Mouse (Mus musculus) splenic B cell, adult 2 months (primary cell): ENCODE data around the gene Calhm3.
"Not testable (repeated sequence)": the region's sequence is repeated elsewhere in the genome, so short reads cannot be mapped to it uniquely, and the experiment has no call there.

Source experiments
- DNase-seq: peaks from one replicate; pipeline ENCODE4 v3.0.0-alpha.2; 2011; ENCODE audit warnings: low read depth, low spot score
- H3K27me3 ChIP-seq: 2 replicates; pipeline ENCODE4 v1.6.1; 2012; ENCODE audit warnings: mild to moderate bottlenecking, low read length, moderate library complexity, mixed read lengths; ENCODE audit not compliant: control insufficient read depth, poor library complexity, insufficient read depth, severe bottlenecking
- H3K36me3 ChIP-seq: 2 replicates; pipeline ENCODE4 v1.6.1; 2012; ENCODE audit warnings: mild to moderate bottlenecking, low read length, moderate library complexity, mixed read lengths; ENCODE audit not compliant: control insufficient read depth, poor library complexity, insufficient read depth, severe bottlenecking

Calhm3 gene

DNA sequence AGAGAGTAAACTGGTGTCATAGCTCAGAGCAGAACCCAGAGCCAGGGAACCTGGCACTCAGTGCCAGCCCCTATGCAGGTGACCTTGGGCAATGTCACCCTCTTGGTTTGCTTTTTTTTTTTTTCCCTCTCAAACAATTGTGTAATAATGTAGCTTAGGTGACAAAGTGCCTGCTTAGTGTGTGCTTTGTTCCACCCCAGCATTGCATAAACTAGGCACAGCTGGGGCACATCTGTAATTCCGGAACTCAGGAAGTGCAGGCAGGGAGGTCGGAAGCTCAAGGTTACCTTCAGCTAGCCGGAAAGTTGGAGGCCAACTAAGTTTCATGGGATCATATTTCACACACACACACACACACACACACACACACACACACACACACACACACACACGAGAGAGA is 7.7 kb downstream of the Calhm3 start:
- no peak for DNase-seq
- Histone ChIP-seq H3K36me3 (no peaks in the 10 kb centered on the region), H3K27me3 (no peaks in the 10 kb centered on the region)

DNA sequence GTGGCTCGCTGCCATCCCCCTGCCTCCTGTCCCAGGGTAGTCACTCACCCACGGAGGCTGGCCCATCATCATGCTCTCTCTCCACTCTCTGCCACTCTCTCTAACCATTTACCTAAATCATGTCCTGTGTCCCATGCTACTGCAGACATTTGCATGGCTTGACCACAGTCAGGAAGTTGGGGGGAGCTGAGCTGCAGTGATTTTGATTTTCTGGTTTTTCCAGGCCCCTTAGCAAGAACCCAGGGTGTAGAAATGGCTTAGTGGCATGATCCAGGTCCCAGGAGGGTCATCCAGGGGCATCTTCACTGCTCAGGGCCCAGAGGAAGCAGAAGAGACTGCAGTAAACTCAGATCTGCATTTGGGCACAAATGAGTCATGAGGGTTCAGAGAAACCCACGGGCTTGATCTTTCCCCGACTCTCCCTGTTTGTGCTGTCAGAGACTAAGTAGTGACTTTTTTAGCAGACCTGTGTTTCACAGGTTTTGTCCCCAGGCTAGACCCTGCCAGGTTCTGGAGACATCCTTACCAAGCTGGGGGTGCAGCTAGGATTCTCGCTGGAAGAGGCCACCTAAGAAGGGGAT is 9.2 kb downstream of the Calhm3 start:
- no peaks in the 10 kb centered on the region for H3K36me3 ChIP-seq
- peak; percentile 59 for DNase-seq
- no peaks in the 10 kb centered on the region for H3K27me3 ChIP-seq

DNA sequence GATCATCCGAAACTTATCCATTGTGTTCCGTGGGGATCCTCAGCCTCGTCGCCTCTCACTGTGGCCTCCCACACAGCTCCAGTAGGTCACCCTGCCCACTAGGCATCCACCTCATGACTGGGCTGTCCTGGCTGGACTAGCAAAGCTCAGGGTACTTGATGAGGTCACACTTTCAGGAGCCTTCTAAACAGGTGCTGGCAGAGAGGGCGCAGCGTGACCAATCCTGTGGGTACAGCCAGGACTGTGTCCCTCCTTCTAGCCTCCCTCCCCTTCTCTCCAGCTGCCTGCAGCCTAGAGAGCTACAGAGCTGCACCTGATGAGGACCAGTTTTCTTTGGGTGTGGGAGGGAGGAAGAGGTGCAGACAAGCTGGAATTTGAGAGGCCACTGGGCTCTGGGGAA is 13.4 kb downstream of the Calhm3 start, which contains the start of gene Calhm1:
TSS of gene Calhm1 (minus strand) at position 101 of the 400 bp plus-strand sequence.
- DNase-seq: no peak
- Histone ChIP-seq H3K27me3 (no peaks in the 10 kb centered on the region), H3K36me3 (no peaks in the 10 kb centered on the region)

DNA sequence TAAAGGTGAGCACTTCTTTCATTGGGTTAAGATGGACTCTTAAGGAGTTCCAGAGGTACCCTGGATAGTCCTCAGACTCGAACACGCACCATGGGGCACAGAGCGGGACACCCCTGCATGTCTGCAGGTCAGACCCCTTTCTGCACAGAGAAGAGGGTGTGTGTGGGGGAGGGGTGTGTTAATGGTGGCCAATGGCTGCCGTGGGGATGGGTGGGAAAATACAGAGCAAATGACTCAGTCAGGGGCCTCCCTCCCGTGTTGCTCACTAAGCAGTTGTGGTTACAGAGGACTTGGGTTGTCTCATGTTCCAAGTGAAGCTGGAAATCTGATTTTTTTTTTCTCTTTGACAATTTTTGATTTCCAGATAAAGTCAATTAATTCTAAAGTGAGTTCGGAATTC is 15.1 kb downstream of the Calhm3 start:
- Histone ChIP-seq H3K27me3 (no peaks in the 10 kb centered on the region), H3K36me3 (no peaks in the 10 kb centered on the region)
- DNase-seq: no peak

DNA sequence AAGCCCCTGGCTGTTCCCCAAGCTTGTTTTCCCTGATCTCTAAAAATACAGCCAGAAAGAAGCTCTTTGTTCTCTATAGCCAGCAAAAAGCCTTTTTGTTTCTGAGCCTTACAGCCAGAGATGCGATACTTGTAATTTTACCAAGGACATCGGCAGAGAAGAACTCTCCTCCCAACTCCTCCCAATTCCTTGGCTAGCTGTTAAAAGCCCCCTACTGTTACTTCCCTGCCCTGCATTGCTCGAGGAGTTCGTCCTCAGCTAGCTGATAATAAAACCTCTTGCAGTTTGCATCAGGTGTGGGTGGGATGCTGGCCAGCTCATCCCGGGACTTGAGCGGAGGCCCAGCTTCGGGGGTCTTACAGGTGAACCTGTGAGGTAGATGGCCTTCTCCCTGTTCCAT is 18.0 kb downstream of the Calhm3 start:
- not testable (repeated sequence) for DNase-seq, H3K27me3 ChIP-seq

DNA sequence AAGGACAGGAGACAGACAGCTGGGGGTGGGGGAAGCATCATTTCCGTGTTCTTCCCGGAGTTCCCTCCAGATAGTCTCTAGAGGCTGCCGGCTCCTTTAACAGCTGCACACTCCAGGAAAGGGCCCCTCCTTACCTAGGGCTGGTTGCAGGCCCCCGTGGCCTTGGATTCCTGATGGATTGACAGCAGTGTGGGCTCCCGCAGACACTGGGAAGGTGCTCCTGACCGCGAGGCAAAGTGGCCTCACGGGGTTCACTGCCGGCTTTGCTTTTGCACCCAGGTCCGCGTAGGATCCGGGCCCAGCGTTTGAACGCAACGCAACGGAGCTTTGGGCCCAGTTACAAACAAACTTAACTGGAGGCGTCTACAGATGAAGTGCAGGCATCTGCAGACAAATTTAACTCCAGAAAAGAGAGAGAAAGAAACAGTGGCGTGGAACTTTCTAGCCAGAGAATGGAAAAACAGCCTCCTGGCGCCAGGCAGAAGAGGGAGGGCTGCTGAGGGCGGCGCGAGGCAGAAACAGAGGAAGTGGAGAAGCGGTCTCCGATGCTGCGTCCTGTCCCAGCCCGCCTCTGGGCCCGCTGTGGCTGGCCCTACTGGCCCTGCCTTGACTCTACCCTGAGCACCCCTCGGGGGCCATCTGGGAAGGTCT is 19.7 kb downstream of the Calhm3 start, which contains the start of gene Calhm2:
TSS of gene Calhm2 (minus strand) at position 524 of the 651 bp plus-strand sequence.
- DNase-seq: peak; percentile 59
- peaks cover 6% of the 10 kb centered on the region; the same call in 1 of the 2 replicates for H3K36me3 ChIP-seq
- no peaks in the 10 kb centered on the region for H3K27me3 ChIP-seq

More for the DNA sequence above, 18.0 kb downstream of the Calhm3 start:
- not testable (repeated sequence) for H3K36me3 ChIP-seq

DNA sequence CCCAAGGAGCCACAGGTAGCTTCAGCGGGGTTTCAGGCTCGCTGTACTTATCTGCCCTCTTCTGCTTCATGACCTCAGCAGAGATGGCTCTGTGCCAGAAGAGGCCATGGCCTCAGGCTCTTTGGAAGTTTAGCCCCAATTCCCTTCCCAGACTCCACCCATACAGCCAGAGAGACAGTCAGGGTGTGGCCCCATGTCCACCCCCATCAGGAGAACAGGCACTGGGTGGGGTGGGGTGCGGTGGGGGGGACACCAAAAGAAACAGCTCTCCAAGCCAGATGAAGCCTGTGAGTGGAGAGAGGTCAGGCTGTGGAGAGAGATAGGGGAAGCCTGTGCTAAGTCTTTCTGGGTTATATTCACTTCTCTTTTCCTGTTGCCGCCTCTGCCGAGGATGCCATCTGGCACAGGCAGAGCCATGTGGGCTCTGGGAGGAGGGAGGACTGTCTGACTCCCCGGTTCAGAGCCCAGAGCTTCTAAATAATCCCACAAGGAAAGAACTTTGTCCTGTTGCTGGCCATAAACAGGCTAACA is 20.4 kb downstream of the Calhm3 start:
- peak; percentile 61 for DNase-seq
- Histone ChIP-seq H3K27me3 (no peaks in the 10 kb centered on the region), H3K36me3 (peaks cover 6% of the 10 kb centered on the region)

DNA sequence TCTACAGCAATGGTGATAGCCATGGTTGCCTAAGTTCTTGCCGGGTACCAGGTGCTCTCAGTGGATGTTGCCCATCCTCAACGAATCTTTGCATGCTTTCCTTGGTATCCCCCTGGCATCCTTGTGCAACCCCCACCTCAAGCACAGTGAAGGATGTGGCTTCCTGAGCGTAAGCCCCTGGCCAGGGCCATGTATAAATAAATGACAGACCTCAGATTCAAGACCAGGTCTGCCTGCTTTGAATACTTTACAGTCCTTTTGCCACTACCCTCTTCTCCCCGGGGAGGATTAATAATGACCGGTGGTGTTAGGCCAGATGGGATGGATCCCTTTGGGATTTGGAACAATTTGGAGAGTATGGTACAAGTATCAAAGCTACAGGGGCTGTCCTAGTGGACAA is 21.4 kb downstream of the Calhm3 start:
- Histone ChIP-seq H3K27me3 (no peaks in the 10 kb centered on the region), H3K36me3 (peaks cover 9% of the 10 kb centered on the region)
- no peak for DNase-seq

DNA sequence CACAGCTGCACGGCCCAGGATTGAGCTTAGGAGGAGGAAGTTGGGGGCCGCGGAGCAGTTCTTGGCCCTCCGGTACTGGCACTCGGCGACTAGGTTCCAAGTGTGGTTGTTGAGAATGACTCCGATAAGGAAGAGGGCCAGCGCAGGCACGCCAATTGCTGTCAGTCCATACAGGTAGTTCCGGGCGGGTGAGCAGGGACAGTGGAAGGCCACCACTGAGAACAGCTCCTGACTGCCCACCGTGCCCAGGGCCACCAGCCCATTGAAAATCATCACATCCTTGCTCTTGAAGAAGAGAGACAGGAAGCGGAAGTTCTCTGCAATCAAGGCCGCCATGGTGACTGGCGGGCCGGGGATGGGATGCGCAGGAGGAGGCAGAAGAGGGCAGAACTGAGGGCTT is 22.0 kb downstream of the Calhm3 start:
- Histone ChIP-seq H3K36me3 (peaks cover 9% of the 10 kb centered on the region), H3K27me3 (no peaks in the 10 kb centered on the region)
- DNase-seq: no peak

DNA sequence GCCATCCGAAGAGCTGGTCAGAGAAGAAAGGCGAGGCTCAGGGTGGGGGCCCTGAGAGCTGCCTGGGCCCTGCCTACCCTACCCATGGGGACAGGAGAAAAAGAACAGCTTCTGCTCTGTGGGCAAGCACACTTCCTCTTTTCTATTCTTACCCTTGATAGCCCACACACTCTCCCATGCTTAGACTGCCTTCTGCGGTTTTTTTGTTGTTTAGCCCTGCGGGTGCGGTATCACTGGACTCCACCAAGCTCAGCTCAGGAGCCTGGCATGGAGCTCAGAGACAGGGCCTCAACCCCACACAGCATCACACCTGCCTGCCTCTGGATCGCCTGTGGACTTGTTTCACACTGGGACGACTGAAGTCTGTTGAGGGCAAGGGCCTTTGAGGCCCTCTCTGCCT is 24.4 kb downstream of the Calhm3 start:
- peak; percentile 85 for DNase-seq

DNA sequence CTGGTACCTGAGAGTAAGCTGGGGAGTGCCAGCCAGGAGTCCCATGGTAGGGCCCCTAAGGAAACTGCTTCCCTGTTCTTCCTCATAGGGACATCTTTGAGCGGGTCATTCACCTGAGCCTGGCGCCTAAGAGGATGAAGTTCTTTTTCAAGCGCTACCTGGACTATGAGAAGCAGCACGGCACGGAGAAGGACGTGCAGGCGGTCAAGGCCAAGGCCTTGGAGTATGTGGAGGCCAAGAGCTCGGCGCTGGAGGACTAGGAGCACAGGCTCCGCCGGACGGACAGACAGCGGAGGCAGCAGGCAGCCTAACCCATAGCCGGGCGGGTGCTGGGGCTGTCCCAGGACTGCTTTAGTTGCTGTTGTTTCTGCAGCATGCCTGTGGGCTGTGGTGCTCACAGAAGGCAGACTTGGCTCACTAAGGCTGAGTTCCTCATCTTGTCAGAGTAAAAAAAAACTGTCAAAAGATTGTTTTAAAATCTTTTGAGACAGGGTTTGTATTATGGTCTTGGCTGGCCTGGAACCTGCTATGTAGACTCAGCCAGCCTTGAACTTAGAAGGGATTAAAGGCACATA is 26.9 kb downstream of the Calhm3 start:
- no peak for DNase-seq
- Histone ChIP-seq H3K27me3 (no peaks in the 10 kb centered on the region), H3K36me3 (peaks cover 19% of the 10 kb centered on the region)

More for the DNA sequence above, 24.4 kb downstream of the Calhm3 start:
- Histone ChIP-seq H3K36me3 (peaks cover 16% of the 10 kb centered on the region), H3K27me3 (no peaks in the 10 kb centered on the region)

DNA sequence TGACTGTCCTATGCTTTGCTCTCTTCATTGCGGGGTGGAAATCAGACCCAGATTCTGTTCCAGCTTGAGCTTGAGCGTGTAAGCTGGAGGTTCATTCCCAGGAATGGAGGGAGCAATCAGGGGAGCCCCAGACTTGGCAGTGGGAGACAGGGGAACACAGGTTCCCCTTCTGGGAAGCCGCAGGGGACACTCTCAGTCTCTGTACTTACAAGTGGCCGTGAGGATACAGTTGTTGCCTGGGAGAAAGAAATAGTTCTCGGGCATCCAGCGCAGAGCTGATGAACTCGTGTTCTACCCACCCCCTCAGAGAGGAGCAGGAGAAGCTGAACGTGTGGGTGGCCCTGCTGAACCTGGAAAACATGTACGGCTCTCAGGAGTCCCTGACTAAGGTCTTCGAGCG is 28.7 kb downstream of the Calhm3 start:
- H3K36me3 ChIP-seq: peaks cover 14% of the 10 kb centered on the region
- no peaks in the 10 kb centered on the region for H3K27me3 ChIP-seq
- no peak for DNase-seq

DNA sequence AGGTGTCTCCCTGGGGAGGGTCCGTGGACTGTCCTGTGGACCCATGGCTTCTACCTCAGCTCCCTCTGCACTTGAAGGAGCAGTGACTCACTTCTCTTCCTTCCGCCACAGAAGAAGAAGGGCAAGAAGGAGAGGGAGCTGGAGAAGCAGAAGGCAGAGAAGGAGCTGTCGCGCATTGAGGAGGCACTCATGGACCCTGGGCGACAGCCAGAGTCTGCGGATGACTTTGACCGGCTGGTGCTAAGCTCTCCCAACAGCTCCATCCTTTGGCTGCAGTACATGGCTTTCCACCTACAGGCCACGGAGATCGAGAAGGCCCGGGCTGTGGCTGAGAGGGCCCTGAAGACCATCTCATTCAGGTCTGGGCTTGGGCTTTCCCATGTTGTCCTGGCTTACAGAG is 29.4 kb downstream of the Calhm3 start:
- DNase-seq: no peak
- H3K27me3 ChIP-seq: no peaks in the 10 kb centered on the region
- peaks cover 14% of the 10 kb centered on the region for H3K36me3 ChIP-seq

DNA sequence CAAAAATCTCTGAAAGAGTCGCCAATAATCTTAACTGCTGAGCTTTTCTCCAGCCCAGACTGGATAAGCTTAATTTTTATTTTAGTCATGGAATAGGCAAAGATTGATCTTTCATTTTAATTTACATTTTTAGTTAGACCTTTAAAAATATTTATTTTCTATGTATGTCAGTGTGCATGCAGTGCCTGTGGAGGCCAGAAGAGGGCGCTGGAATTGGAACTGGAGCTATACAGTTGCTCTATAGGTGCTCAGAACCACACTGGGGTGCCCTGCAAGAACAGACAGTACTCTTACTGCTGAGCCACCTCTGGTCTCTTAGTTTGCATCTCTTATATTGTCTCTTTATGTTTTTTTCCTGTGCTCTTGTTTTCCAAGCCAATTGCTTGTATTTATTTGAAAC is 34.8 kb downstream of the Calhm3 start:
- Histone ChIP-seq H3K36me3 (peaks cover 4% of the 10 kb centered on the region), H3K27me3 (no peaks in the 10 kb centered on the region)
- peak; percentile 82 for DNase-seq

DNA sequence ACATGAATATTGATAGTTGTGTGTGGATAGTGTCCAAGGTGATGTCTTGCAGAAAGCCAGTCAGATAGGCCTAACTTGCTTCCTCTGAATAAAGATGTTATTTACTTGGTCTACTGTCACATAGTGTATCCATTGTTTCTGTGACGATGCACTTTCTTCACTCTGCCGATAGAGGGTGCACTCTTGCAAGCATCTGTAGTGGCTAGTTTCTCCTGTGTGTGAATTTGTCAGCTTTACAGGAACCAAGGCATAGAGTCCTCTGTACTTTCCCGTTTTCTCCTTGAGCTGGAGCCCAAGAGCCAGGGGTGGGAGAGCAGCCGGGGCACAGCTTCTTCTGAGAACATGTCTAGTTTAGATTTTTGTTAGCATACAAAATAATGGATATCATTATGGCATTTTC is 36.5 kb downstream of the Calhm3 start:
- DNase-seq: peak; percentile 71
- no peaks in the 10 kb centered on the region for H3K27me3 ChIP-seq

More for the DNA sequence above, 36.5 kb downstream of the Calhm3 start:
- H3K36me3 ChIP-seq: peaks cover 4% of the 10 kb centered on the region
